Mouse (Mus musculus) CH12.LX (cell line): ENCODE data around the gene Rptor. TPM values are rescaled to one million over a fixed set of nuclear protein-coding genes. Genes with fewer than 3 reads are reported as not detected.

Experiments
- DNase-seq: peaks from one replicate; pipeline ENCODE4 v3.0.0-alpha.2; 2013; ENCODE audit errors: extremely low read depth
- H3K27ac ChIP-seq: 2 replicates; pipeline ENCODE4 v1.5.1; 2012; ENCODE audit warnings: low read depth, mild to moderate bottlenecking, control low read depth, moderate library complexity; ENCODE audit not compliant: insufficient read depth
- H3K27me3 ChIP-seq: replicated peaks from 2 replicates; pipeline ENCODE3; 2012; ENCODE audit warnings: inconsistent platforms
- H3K36me3 ChIP-seq, 2 experiments: replicated peaks in 1 of 2; 2 replicates each; pipeline versions ENCODE3 to v1.6.1; 2012; ENCODE audit warnings: inconsistent platforms in 1 of 2, low read length in 1 of 2, mild to moderate bottlenecking in 1 of 2, mixed read lengths in 1 of 2, moderate library complexity in 1 of 2; ENCODE audit not compliant: control insufficient read depth in 1 of 2, insufficient read depth in 1 of 2
- H3K4me1 ChIP-seq, 2 experiments: 2 replicates each; pipeline ENCODE4 v1.6.1; 2012; ENCODE audit warnings: inconsistent platforms in 1 of 2, moderate library complexity in 1 of 2; ENCODE audit not compliant: insufficient read depth in 2 of 2, control insufficient read depth in 1 of 2
- H3K4me2 ChIP-seq: 2 replicates; pipeline ENCODE4 v1.6.1; 2012; ENCODE audit warnings: low read depth, mild to moderate bottlenecking, control low read depth; ENCODE audit not compliant: poor library complexity, insufficient read depth, severe bottlenecking
- H3K4me3 ChIP-seq, 3 experiments: fragments of 150-350 bp in 1 of 3; sonication (generic) in 1 of 3; replicated peaks in 1 of 3; 2 replicates each; pipeline versions ENCODE3 to v1.5.1; 2011 to 2012; ENCODE audit warnings: low read depth in 2 of 3, low read length in 2 of 3, mild to moderate bottlenecking in 2 of 3, moderate library complexity in 2 of 3, control low read depth in 1 of 3, improper control_type of control experiment in 1 of 3, inconsistent platforms in 1 of 3, mixed read lengths in 1 of 3; ENCODE audit not compliant: poor library complexity in 1 of 3
- H3K79me2 ChIP-seq: replicated peaks from 2 replicates; pipeline ENCODE4 v1.6.1; 2012; ENCODE audit warnings: mild to moderate bottlenecking, moderate library complexity; ENCODE audit not compliant: control insufficient read depth, poor library complexity, insufficient read depth, severe bottlenecking; ENCODE audit errors: extremely low read depth
- H3K9ac ChIP-seq: 2 replicates; pipeline ENCODE4 v1.6.1; 2012; ENCODE audit warnings: low read depth, mild to moderate bottlenecking, control low read depth, moderate library complexity; ENCODE audit not compliant: insufficient read depth
- H3K9me3 ChIP-seq: replicated peaks from 2 replicates; pipeline ENCODE3; 2012; ENCODE audit warnings: low read length, inconsistent platforms, mixed read lengths
- BHLHE40 ChIP-seq: IDR thresholded peaks from 2 replicates; pipeline ENCODE4 v1.6.1; 2011; ENCODE audit warnings: mild to moderate bottlenecking, low read depth, low read length, improper control_type of control experiment
- CHD2 ChIP-seq: IDR thresholded peaks from 2 replicates; pipeline ENCODE4 v1.6.1; 2011; ENCODE audit warnings: low read length, improper control_type of control experiment
- E2F4 ChIP-seq: IDR thresholded peaks from 2 replicates; pipeline ENCODE4 v1.6.1; 2011; ENCODE audit warnings: low read depth, low read length, improper control_type of control experiment; ENCODE audit not compliant: insufficient replicate concordance
- ELF1 ChIP-seq: IDR thresholded peaks from 2 replicates; pipeline ENCODE4 v1.6.1; 2014; ENCODE audit warnings: low read depth, mild to moderate bottlenecking, inconsistent platforms, low read length, improper control_type of control experiment
- ETS1 ChIP-seq: conservative IDR thresholded peaks from 2 replicates; pipeline ENCODE4 v1.6.1; 2012; ENCODE audit warnings: low read depth, mild to moderate bottlenecking, inconsistent platforms, low read length, improper control_type of control experiment, moderate library complexity
- IRF4 ChIP-seq: IDR thresholded peaks from 2 replicates; pipeline ENCODE4 v1.6.1; 2014; ENCODE audit warnings: low read depth, mild to moderate bottlenecking, inconsistent platforms, low read length, improper control_type of control experiment
- MAFK ChIP-seq: IDR thresholded peaks from 2 replicates; pipeline ENCODE4 v1.6.1; 2011; ENCODE audit warnings: low read length, improper control_type of control experiment; ENCODE audit not compliant: insufficient replicate concordance
- MAX ChIP-seq: IDR thresholded peaks from 2 replicates; pipeline ENCODE4 v1.6.1; 2011; ENCODE audit warnings: low read length, improper control_type of control experiment
- MEF2A ChIP-seq: IDR thresholded peaks from 2 replicates; pipeline ENCODE4 v1.6.1; 2014; ENCODE audit warnings: low read depth, mild to moderate bottlenecking, inconsistent platforms, low read length, improper control_type of control experiment, borderline replicate concordance
- NRF1 ChIP-seq: IDR thresholded peaks from 2 replicates; pipeline ENCODE4 v1.6.1; 2014; ENCODE audit warnings: low read depth, mild to moderate bottlenecking, inconsistent platforms, low read length, improper control_type of control experiment, moderate library complexity
- POLR2A ChIP-seq: IDR thresholded peaks from 2 replicates; pipeline ENCODE4 v1.6.1; 2011; ENCODE audit warnings: low read depth, mild to moderate bottlenecking, improper control_type of control experiment, low read length
- POLR2AphosphoS2 ChIP-seq: IDR thresholded peaks from 2 replicates; pipeline ENCODE4 v1.6.1; 2011; ENCODE audit warnings: low read depth, low read length, improper control_type of control experiment
- TBP ChIP-seq: conservative IDR thresholded peaks from 2 replicates; pipeline ENCODE4 v1.6.1; 2011; ENCODE audit warnings: low read depth, low read length, improper control_type of control experiment
- TCF12 ChIP-seq: IDR thresholded peaks from 2 replicates; pipeline ENCODE4 v1.6.1; 2014; ENCODE audit warnings: low read depth, mild to moderate bottlenecking, inconsistent platforms, low read length, improper control_type of control experiment
- UBTF ChIP-seq: IDR thresholded peaks from 2 replicates; pipeline ENCODE4 v1.6.1; 2012; ENCODE audit warnings: low read depth, mild to moderate bottlenecking, inconsistent platforms, low read length, improper control_type of control experiment, moderate library complexity
- USF1 ChIP-seq: IDR thresholded peaks from 2 replicates; pipeline ENCODE4 v1.6.1; 2014; ENCODE audit warnings: low read depth, mild to moderate bottlenecking, inconsistent platforms, low read length, improper control_type of control experiment
- ZKSCAN1 ChIP-seq: IDR thresholded peaks from 2 replicates; pipeline ENCODE4 v1.6.1; 2012; ENCODE audit warnings: low read depth, inconsistent platforms, low read length, improper control_type of control experiment, borderline replicate concordance
- ZMIZ1 ChIP-seq: IDR thresholded peaks from 2 replicates; pipeline ENCODE4 v1.6.1; 2012; ENCODE audit warnings: low read depth, mild to moderate bottlenecking, inconsistent platforms, low read length, improper control_type of control experiment
- ZNF384 ChIP-seq: IDR thresholded peaks from 2 replicates; pipeline ENCODE4 v1.6.1; 2012; ENCODE audit warnings: low read depth, low read length, improper control_type of control experiment, inconsistent platforms
- dilution Hi-C: fragments of 300-500 bp; cut with MboI; formaldehyde crosslinking; loops from 2 replicates; pipeline ENCODE4 v1.14.3; 2020; ENCODE audit warnings: low sequenced_read_pairs; ENCODE audit not compliant: extremely low pct_unique_long_range_greater_than_20kb, extremely low pct_ligation_motif_present
- in situ Hi-C: fragments of 300-500 bp; cut with MboI; formaldehyde crosslinking; loops from 3 replicates; pipeline ENCODE4 v1.14.3; 2019; ENCODE audit warnings: low sequenced_read_pairs, low pct_ligation_motif_present, low pct_unique_long_range_greater_than_20kb, mixed read lengths
- polyA plus RNA-seq: library from polyadenylated mRNA; unstranded; fragments of >175 nt; gene quantifications from 2 replicates; pipeline ENCODE4 v1.2.1, GENCODE M21; 2012; ENCODE audit warnings: low read depth; ENCODE audit not compliant: insufficient read length
- total RNA-seq, 2 experiments: library from RNA; depleted of rRNA; stranded (reverse); fragments of 300-350 nt in 1 of 2; fragments of >200 nt in 1 of 2; gene quantifications; 2 replicates each; pipeline ENCODE4 v1.2.3; 2012 to 2014

Gene Rptor
- total and polyA plus RNA-seq, 3 experiments, result 10.3 to 33.1 (median 26.7) TPM

DNA sequence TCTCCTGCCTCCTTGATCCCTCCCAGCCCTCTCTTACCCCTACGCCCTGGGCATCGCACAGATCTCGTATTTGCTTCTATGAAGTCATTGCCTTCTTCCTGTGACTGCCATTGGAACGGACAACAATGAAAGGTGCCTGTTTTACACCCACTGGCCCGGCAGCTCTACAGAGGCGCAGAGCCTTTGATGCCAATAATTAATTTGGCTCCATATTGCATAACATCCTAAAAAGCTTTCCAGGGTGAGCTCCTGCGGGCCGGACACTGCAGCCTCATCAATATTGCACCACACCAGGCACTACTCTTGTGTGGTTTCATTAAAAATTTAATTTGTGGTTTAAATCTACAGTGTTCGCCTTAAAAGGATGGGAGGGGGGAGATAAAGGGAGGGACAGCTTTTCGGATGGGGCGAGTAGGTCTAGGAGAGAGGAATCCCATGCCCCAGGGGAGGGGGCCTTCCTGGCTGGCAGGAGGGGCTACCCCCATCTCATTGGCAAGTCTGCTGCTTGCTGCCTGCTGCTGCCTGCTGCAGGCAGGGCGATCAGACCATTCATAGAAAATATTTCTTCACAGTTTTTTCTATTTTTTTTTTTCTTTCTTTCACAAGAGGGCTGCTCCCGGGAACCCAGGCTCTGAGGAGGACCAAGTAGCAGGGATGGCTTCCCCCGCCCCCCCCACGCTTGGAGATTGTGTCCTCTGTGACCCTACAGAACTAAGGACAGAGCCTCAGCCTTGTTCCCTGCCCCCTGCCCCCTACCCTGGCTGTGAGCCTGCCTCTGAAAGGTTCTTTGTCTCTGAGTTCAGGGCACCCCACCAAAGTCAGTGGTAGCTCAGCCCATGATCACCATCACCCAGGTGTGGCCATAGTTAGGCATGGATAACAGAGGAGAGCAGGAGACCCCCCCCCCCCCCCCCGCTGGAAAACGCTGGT, 44.5 kb upstream of the Rptor start:
- Histone ChIP-seq H3K9ac (no peak overlapping the region), H3K27me3 (peaks cover 90% of the 10 kb centered on the region), H3K27ac (no peak overlapping the region), H3K4me2 (no peak overlapping the region), H3K4me1 (peaks cover 0 to 3% of the 10 kb centered on the region in 2 experiments; a peak in 1 of 4 replicates), H3K79me2 (no peaks in the 10 kb centered on the region), H3K36me3 (no peaks in the 10 kb centered on the region), H3K4me3 (no peak overlapping the region), H3K9me3 (no peaks in the 10 kb centered on the region)
- dilution Hi-C loops (no loop called here), in situ Hi-C loops (no loop called here)
- TF ChIP-seq MAFK (no peak), ZKSCAN1 (no peak), NRF1 (no peak), CHD2 (no peak), BHLHE40 (no peak), POLR2A (no peak), IRF4 (no peak), ETS1 (no peak), ELF1 (no peak), ZNF384 (no peak), ZMIZ1 (no peak), MEF2A (no peak), USF1 (no peak), TBP (no peak), E2F4 (no peak), UBTF (no peak), MAX (no peak), TCF12 (no peak)
- DNase-seq, result no peak

GRCm38 (mm10) chr11:119558870-119559610, 43.7 kb upstream of the Rptor start:
- H3K27ac ChIP-seq, result no peak overlapping the region
- dilution Hi-C loops (no loop called here), in situ Hi-C loops (no loop called here)
- H3K4me3 ChIP-seq, result no peak overlapping the region
- H3K4me1 ChIP-seq, result peaks cover 0 to 3% of the 10 kb centered on the region in 2 experiments; a peak in 1 of 4 replicates
- H3K4me2 ChIP-seq, result no peak overlapping the region
- no peak for DNase-seq
- H3K79me2 ChIP-seq, result no peaks in the 10 kb centered on the region
- H3K9me3 ChIP-seq, result no peaks in the 10 kb centered on the region
- TF ChIP-seq CHD2 (no peak), BHLHE40 (peak; percentile 19; the same call in 1 of the 2 replicates), POLR2AphosphoS2 (no peak), USF1 (peak; percentile 38)
- H3K9ac ChIP-seq, result no peak overlapping the region
- no peaks in the 10 kb centered on the region for H3K36me3 ChIP-seq
- peaks cover 90% of the 10 kb centered on the region for H3K27me3 ChIP-seq
